Mouse (Mus musculus): ENCODE measurements at regions not wholly inside any gene's neighbourhood (a gene's known extent, or its start where the extent isn't known, plus 50 kb on each side); places are given as distances from the start of the nearest gene placed in this dataset.
A peak's percentile ranks its signal among the peaks of the same experiment; 100 is the strongest.

- no peak overlapping the region for H3K9ac ChIP-seq
- WGBS = 86% methylated on average over 3 of the region's 3 CpGs
- H3K4me3 ChIP-seq (replicated peaks) = no peak overlapping the region
- H3K9me3 ChIP-seq (replicated peaks) = no peaks in the 10 kb centered on the region
- H3K27ac ChIP-seq = no peak overlapping the region
- H3K4me1 ChIP-seq = no peaks in the 10 kb centered on the region
- H3K36me3 ChIP-seq = no peaks in the 10 kb centered on the region
- no peaks in the 10 kb centered on the region for H3K27me3 ChIP-seq
- H3K4me2 ChIP-seq = no peak overlapping the region
- ATAC-seq (replicated peaks; ENCODE audit: low FRiP score) = no peak
Measured at GRCm38 (mm10) chr13:31255506-31255905, 281.5 kb downstream of the Gm5447 start.

DNA sequence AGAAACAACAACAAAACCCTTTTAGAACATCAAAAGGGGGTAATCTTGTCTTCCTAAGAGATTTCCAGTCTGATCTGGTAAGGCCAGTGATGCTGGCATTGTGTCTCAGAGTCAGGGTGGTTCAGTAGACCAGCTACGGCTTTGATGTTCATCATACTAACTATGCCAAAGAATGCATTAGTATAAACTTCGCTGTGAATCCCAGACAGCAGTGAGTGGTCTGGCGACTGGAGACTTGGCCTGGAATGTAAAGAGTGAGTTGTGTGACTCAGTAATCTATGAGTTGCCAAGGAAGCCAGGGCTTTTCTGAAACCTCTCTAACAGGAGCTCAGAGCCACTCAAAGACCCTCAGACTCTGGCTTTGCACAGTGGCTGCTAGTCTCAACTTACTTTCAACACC is 288.1 kb upstream of the Foxq1 start:
- Histone ChIP-seq H3K4me2 (no peak overlapping the region), H3K27me3 (no peaks in the 10 kb centered on the region), H3K4me3 (replicated peaks) (no peak overlapping the region), H3K9me3 (replicated peaks) (no peaks in the 10 kb centered on the region), H3K36me3 (no peaks in the 10 kb centered on the region), H3K9ac (no peak overlapping the region), H3K27ac (no peak overlapping the region), H3K4me1 (no peaks in the 10 kb centered on the region)
- 78% methylated on average over 3 of the region's 3 CpGs for WGBS
- ATAC-seq (replicated peaks; ENCODE audit: low FRiP score) = no peak

DNA sequence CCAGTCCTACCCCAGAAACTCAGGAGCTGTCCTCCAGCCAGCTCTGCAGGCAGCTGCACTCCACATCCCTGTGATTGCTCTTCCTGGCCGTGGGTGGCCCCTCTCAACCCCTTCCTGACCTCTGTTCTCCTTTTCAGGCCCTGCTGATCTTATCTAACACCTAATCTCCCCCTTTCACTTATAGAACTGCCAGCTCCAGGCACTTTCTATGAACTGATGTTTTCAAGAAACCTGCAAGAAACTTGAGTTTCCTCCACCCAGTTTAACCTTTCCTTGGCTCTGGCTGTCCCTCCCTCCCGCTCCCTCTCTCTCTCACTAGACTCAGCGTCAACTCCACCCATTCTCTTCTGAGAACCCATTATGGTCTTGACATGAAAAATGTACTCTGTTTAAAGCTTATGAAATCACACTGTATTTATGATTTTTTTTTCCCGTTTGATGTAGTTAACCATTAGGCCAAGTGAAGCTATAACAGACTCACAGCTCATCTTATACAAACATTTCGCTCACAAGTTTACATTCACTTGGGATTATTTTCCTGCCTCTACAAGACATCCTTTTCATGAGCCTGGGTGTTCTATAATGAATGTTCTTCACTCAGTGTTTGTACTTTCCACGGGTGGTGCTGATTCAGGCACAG is 279.8 kb upstream of the Foxq1 start:
- H3K36me3 ChIP-seq = no peaks in the 10 kb centered on the region
- H3K4me1 ChIP-seq = peaks cover 4% of the 10 kb centered on the region; the same call in 1 of the 2 replicates
- no peak for ATAC-seq (replicated peaks; ENCODE audit: low FRiP score)
- no peak overlapping the region for H3K9ac ChIP-seq
- no peaks in the 10 kb centered on the region for H3K9me3 ChIP-seq (replicated peaks)
- H3K4me3 ChIP-seq (replicated peaks) = no peak overlapping the region
- H3K27ac ChIP-seq = no peak overlapping the region
- WGBS = 41% methylated on average over 6 of the region's 6 CpGs
- no peaks in the 10 kb centered on the region for H3K27me3 ChIP-seq
- no peak overlapping the region for H3K4me2 ChIP-seq

GRCm38 (mm10) chr13:31290630-31291029 is 265.3 kb upstream of the Foxq1 start:
- no peak for ATAC-seq (replicated peaks; ENCODE audit: low FRiP score)
- H3K9me3 ChIP-seq (replicated peaks) = no peaks in the 10 kb centered on the region; the same call in 1 of the 2 replicates
- 93% methylated on average over 7 of the region's 7 CpGs for WGBS
- no peak overlapping the region for H3K27ac ChIP-seq
- no peaks in the 10 kb centered on the region for H3K36me3 ChIP-seq
- no peaks in the 10 kb centered on the region for H3K27me3 ChIP-seq
- H3K4me1 ChIP-seq = no peaks in the 10 kb centered on the region
- H3K4me3 ChIP-seq (replicated peaks) = no peak overlapping the region
- H3K9ac ChIP-seq = no peak overlapping the region
- no peak overlapping the region for H3K4me2 ChIP-seq

- no peak for ATAC-seq (replicated peaks; ENCODE audit: low FRiP score)
- no peaks in the 10 kb centered on the region for H3K27me3 ChIP-seq
- H3K4me2 ChIP-seq = no peak overlapping the region
- H3K9ac ChIP-seq = no peak overlapping the region
- no peak overlapping the region for H3K27ac ChIP-seq
- no peaks in the 10 kb centered on the region for H3K36me3 ChIP-seq
- 87% methylated on average over 13 of the region's 13 CpGs for WGBS
- no peaks in the 10 kb centered on the region for H3K9me3 ChIP-seq (replicated peaks)
- no peak overlapping the region for H3K4me3 ChIP-seq (replicated peaks)
- no peaks in the 10 kb centered on the region for H3K4me1 ChIP-seq
Measured at GRCm38 (mm10) chr13:31292584-31293387, 263.1 kb upstream of the Foxq1 start.

GRCm38 (mm10) chr13:31294011-31294410 is 261.9 kb upstream of the Foxq1 start:
- no peak overlapping the region for H3K4me2 ChIP-seq
- no peak overlapping the region for H3K4me3 ChIP-seq (replicated peaks)
- no peak overlapping the region for H3K9ac ChIP-seq
- H3K27me3 ChIP-seq = no peaks in the 10 kb centered on the region
- WGBS = 89% methylated on average over 7 of the region's 7 CpGs
- ATAC-seq (replicated peaks; ENCODE audit: low FRiP score) = no peak
- H3K36me3 ChIP-seq = no peaks in the 10 kb centered on the region
- no peak overlapping the region for H3K27ac ChIP-seq
- H3K9me3 ChIP-seq (replicated peaks) = no peaks in the 10 kb centered on the region
- no peaks in the 10 kb centered on the region for H3K4me1 ChIP-seq

GRCm38 (mm10) chr13:31303194-31303593 is 252.7 kb upstream of the Foxq1 start:
- 54% methylated on average over 5 of the region's 5 CpGs for WGBS
- Histone ChIP-seq H3K4me1 (no peaks in the 10 kb centered on the region), H3K27me3 (no peaks in the 10 kb centered on the region), H3K4me3 (replicated peaks) (no peak overlapping the region), H3K9ac (no peak overlapping the region), H3K9me3 (replicated peaks) (no peaks in the 10 kb centered on the region), H3K27ac (no peak overlapping the region), H3K36me3 (no peaks in the 10 kb centered on the region), H3K4me2 (no peak overlapping the region)
- no peak for ATAC-seq (replicated peaks; ENCODE audit: low FRiP score)

DNA sequence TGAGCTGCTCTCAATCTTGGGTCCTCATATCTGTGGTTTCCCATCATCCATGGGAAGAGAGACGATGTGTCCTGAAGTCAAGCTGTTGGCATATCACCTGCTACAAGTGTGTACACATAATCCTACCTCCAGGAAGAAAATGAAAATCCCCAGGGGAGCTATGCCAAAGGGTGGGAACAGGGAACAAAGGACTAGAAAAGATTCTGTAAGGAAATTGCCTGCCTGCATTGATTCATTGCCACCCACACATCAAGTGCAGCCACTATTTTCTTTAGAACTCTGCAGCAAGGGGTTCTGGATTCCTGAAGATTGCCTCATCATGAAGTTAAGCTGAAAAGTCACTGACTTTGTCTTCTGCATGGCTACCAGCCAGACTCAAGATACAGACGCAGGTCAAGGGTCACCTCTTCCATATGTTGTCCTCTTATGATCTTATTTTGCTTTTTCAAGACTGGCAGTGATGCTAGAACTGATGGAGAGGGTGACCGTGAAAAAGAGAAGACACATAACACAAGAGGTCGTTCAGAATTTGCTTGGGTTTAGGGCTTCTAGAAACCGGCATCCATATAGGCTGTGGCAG is 251.6 kb upstream of the Foxq1 start:
- no peak overlapping the region for H3K27ac ChIP-seq
- H3K27me3 ChIP-seq = no peaks in the 10 kb centered on the region
- no peak overlapping the region for H3K4me3 ChIP-seq (replicated peaks)
- H3K9me3 ChIP-seq (replicated peaks) = no peaks in the 10 kb centered on the region
- no peaks in the 10 kb centered on the region for H3K36me3 ChIP-seq
- H3K9ac ChIP-seq = no peak overlapping the region
- 77% methylated on average over 5 of the region's 5 CpGs for WGBS
- no peak overlapping the region for H3K4me2 ChIP-seq
- ATAC-seq (replicated peaks; ENCODE audit: low FRiP score) = no peak
- peaks cover 7% of the 10 kb centered on the region for H3K4me1 ChIP-seq

- Histone ChIP-seq H3K9me3 (replicated peaks) (no peaks in the 10 kb centered on the region), H3K4me2 (no peak overlapping the region), H3K36me3 (no peaks in the 10 kb centered on the region), H3K9ac (no peak overlapping the region), H3K4me1 (peaks cover 27% of the 10 kb centered on the region), H3K27ac (no peak overlapping the region), H3K4me3 (replicated peaks) (no peak overlapping the region), H3K27me3 (no peaks in the 10 kb centered on the region)
- peak; percentile 67 for ATAC-seq (replicated peaks; ENCODE audit: low FRiP score)
- WGBS = 26% methylated on average over 6 of the region's 6 CpGs
Measured at GRCm38 (mm10) chr13:31309083-31309621, 246.8 kb upstream of the Foxq1 start.

GRCm38 (mm10) chr13:31312772-31313171 is 243.2 kb upstream of the Foxq1 start:
- H3K4me1 ChIP-seq = peaks cover 27% of the 10 kb centered on the region
- no peaks in the 10 kb centered on the region for H3K36me3 ChIP-seq
- no peak overlapping the region; the same call in 1 of the 2 replicates for H3K4me2 ChIP-seq
- H3K27ac ChIP-seq = no peak overlapping the region
- 54% methylated on average over 7 of the region's 7 CpGs for WGBS
- ATAC-seq (replicated peaks; ENCODE audit: low FRiP score) = no peak
- no peaks in the 10 kb centered on the region for H3K9me3 ChIP-seq (replicated peaks)
- H3K9ac ChIP-seq = no peak overlapping the region
- H3K27me3 ChIP-seq = no peaks in the 10 kb centered on the region
- no peak overlapping the region for H3K4me3 ChIP-seq (replicated peaks)

DNA sequence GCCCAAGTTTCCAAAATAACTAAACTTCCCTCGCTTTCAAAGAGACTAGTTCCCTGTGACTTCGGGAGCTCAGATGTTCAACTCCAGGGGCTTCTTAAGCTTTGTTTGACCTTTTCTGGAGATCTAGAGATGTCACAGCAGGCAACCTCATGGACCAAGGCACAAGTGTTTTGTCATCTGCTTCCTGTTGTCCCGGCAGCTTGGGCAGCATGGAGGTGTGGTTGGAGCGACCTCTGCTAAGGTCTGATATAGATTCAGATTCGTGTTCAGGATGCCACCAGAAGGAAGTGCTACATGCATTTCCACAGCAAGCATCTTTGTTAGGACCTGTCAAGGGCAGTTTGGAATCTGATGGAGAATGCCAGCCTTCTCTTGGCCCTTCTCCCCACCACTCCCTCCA is 242.1 kb upstream of the Foxq1 start:
- Histone ChIP-seq H3K27me3 (no peaks in the 10 kb centered on the region), H3K4me1 (peaks cover 25% of the 10 kb centered on the region), H3K9me3 (replicated peaks) (no peaks in the 10 kb centered on the region), H3K27ac (no peak overlapping the region), H3K4me2 (peak overlapping the region; percentile 36), H3K4me3 (replicated peaks) (no peak overlapping the region), H3K36me3 (no peaks in the 10 kb centered on the region), H3K9ac (no peak overlapping the region)
- no peak for ATAC-seq (replicated peaks; ENCODE audit: low FRiP score)
- 55% methylated on average over 5 of the region's 5 CpGs for WGBS

DNA sequence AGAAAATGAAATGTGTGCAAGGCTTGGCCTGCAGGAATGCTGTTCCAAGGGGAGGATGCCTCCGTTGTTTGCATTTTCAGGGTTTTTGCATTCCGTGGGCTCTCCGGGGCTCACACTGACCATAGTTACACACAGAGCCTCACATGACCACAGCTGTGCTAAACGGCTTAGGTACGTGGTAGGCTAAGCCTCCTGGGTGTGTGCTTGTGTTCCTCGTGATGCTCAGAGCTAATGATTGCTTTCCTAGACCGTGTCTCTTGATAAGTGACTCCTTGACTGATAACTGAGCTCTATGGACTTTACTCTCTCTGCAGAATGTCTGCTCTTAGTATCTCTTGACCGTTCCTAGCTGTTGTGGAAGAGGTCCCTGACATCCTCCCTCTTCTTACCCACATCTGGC is 238.9 kb upstream of the Foxq1 start:
- H3K36me3 ChIP-seq = no peaks in the 10 kb centered on the region
- WGBS = 73% methylated on average over 8 of the region's 8 CpGs
- H3K9ac ChIP-seq = no peak overlapping the region
- ATAC-seq (replicated peaks; ENCODE audit: low FRiP score) = no peak
- no peak overlapping the region for H3K4me3 ChIP-seq (replicated peaks)
- H3K4me2 ChIP-seq = no peak overlapping the region
- 0 out of 2 replicates have a peak, but pooled peaks cover 3% of the 10 kb centered on the region for H3K27me3 ChIP-seq
- no peak overlapping the region for H3K27ac ChIP-seq
- no peaks in the 10 kb centered on the region for H3K9me3 ChIP-seq (replicated peaks)
- H3K4me1 ChIP-seq = peaks cover 15% of the 10 kb centered on the region

All from kidney, embryonic 15.5 days (tissue).